Mouse (Mus musculus): Measurements from ENCODE around the gene Hipk1.
"Not testable (repeated sequence)": the region's sequence is repeated elsewhere in the genome, so short reads cannot be mapped to it uniquely, and the experiment has no call there.

The Hipk1 gene

DNA sequence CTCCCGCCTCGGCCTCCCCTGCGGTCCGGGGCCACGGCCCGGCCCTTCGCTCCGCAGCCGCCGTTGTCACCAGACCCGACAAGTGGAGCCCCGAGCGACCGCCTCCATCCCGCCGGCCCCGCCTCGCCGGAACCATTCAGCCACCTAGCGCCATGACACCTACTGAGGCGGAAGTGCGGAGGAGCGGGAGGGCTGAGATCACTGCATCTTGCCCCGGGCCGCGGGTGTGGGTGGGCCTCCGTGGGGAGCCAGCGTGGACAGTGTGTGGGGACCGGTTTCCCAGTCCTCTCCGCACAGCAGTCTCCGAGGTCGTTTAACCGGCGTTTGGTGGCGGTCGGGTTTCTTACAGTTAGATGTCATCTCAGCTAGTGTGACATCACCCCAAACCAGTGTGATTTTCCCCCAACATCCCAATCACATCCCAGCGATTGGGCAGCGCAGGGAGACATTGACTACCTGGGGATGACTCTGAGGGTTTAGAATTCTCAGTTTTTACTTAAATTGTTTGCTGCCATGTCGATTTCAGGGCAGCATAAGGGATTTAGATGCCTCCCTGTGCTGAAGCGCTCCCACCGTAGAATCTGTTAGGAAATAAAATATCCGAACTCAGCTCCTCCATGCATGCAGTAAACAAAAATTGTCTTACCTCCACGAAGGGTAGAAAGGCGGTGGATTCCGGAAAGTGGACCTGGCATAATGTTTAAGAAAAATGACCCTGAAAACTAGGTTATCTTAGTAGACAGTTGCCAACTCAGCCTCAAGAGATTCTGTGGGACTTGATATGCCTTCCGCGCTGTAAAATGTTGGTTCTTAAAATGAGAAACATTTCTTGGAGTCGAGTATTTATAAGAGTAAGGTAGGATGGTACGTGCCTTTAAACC is at the start of gene Hipk1:
Gene Hipk1, minus strand, starts transcription at position 334 of the 881 bp plus-strand sequence.
- DNase-seq = peak; percentile 95 to 96

DNA sequence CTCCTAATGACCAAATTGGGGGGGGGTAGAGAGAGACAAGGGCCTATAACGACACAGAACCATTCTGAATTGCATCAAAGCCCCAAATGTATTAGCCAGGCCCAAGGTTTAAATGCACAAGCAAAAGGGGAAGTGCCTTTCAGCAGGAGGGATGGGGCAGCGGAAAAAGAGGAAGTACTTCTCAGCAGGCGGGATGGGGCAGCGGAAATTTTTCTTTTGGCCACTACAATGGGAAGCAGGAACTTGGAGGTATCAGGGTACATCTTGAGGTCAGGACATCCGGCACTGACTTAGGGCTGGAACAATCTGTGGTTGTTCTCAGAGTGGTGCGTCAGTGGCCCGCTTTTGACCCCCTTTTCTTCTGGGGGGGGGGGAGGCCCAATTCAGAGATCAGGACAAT is 49.6 kb upstream of the Hipk1 start:
- not testable (repeated sequence) for DNase-seq

DNA sequence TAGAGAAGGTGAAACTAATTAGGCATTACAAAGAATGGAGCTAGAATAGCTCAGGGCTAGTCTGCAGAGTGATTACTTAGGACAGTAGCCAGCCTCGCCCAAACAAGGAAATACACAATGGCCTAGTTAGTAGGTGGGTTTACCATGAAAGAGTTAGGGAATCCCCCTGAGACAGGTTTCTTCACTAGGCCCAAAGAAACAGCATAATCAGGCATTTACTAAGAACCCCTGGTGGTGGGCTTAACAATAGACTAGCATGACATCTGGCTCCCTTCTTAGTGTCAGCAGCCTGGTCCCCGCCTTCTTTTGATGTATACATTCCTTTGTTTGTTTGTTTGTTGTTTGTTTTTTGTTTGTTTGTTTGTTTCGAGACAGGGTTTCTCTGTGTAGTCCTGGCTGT is 48.8 kb upstream of the Hipk1 start:
- DNase-seq = not testable (repeated sequence)

DNA sequence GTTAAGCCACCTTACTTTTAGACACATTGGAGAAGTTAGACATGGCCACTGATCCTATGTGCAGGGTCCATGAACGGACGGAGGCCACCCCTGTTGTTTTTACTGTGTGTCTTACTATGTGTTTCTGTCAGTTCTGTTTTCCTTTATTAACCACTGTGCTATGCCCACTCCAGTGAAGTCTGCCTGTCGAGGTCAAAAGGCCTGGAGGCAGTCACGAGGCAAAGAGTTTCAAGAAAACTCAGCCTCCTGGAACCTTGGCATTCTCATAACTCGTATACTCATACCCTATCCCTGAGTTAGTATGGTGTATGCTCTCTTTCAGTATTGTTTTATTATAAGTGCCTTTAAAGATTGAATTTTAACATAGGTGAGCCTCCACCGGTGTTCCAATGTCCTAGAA is 48.3 kb upstream of the Hipk1 start:
- no peak for DNase-seq

DNA sequence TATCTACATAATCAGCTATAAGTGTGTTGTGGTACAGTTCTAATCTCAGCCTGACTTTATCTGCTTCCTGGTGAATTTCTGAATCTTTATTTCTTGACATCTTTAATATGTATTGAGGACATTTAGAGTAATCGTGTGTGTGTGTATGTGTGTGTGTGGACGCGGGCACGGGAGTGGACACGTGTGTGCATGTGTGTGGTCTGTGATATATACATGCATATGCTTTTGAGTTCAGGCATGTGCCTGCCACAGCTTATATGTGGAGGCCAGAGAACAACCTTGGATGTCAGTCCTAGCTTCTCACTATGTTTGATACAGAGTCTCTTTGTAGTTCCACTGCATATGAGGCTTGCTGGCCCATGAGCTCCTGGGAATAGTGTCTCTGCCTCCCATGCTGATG is 45.1 kb upstream of the Hipk1 start:
- DNase-seq = no peak

DNA sequence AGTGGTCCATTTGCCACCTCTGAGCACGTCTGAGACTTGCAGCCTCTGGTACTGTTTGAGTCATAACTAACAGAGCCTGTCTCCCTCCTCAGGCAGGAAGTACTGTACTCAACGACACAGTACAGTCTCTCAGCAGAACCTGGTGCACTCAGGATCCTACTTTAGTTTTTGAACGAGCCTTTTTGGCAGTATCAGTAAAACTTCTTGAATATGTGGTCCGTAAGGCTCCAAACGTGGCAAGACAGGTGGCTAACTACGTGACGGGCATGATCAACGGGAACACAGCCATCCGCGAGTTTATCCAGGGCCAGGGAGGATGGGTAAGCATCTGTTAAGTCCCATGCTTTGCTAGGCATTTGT is 44.6 kb upstream of the Hipk1 start:
- peak; percentile 74 to 77 for DNase-seq

DNA sequence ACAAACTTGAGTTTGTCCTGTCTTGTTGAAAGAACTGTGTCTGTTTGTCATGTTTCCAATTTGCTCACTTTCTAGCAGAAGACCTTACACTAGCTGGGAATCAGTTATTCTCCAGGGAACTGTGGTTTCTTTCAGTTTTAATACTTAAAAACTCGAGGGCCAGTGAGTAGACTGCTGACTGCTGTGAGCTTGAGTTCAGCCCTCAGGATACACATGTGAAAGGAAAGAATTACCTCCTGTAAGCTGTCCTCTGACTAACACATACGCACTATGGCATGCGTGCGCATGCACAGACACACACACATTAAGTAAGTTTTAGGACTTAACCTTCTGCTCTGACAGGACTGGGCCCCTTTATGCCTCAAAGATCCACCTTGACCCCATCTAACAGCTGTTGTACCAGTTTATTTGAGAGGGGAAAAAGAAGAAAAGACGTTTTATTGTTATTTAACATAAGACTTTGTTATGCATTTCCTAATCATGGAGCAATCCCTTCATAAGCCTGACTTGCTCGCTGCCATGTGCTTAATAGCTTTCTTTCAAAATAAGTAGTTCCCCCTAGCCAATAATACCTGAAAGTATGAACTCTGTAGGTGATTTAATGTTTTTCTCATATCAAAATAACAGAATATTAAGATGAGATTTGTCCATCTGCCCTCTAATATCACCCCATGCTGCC is 44.0 kb upstream of the Hipk1 start:
- no peak for DNase-seq

DNA sequence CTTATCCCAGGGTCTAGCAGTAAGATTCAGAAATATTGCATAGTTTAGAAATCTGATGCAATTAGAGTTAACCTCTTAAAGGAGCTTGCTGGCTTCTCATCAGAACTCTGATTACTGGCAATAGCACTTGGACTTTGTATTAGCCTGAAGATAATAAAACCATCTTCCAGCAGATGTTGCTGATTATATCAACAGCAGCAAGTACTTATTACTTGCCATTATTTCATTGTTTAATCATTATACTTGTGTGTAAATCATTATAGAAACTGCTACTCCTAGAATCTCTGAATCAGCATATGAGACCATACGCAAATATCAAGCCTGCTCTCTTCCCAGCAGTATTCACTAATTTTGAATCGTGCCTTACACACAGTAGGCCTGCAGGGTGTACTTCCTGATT is 42.6 kb upstream of the Hipk1 start:
- no peak for DNase-seq

DNA sequence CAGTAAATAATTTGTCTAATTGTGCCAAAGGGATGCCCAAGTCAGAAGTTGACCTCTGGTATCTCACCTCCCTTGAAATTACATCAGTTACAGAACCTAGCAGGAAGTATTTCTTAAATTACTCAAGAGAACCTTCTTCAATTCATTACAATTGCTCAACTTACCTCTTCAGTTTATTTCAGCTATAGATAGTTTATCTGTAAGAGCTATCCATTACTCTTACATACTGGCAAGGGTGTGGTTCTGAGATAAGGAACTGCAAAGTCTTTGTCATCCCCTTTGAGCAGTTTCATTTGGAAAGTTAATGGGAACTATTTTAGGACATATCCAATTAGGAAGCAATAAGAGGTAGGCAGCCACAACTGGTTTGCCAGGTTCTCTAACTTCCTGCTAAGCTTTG is 41.1 kb upstream of the Hipk1 start, which contains the start of gene Bcl2l15:
Gene Bcl2l15, plus strand, starts transcription at position 176 of the 400 bp plus-strand sequence.
- DNase-seq = no peak

DNA sequence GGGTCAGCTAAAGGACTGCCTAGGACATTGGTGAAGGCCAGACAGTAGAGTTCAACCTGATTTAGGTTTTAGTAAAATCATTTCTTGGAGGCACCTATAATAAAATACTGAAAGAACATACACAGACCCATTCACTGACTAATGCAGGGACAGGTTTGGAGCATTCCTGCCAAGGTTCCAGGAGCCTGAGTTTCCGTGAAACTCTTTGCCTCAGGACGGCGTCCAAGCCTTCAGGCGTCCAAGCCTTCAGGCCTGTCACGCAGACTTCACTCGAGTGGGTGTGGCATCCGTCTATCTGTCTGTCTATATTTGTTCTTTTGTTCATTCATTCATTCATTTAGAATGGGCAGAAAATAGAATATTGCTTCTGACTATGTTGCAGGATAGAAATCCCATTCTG is 39.8 kb upstream of the Hipk1 start:
- DNase-seq = peak; percentile 62 to 65

DNA sequence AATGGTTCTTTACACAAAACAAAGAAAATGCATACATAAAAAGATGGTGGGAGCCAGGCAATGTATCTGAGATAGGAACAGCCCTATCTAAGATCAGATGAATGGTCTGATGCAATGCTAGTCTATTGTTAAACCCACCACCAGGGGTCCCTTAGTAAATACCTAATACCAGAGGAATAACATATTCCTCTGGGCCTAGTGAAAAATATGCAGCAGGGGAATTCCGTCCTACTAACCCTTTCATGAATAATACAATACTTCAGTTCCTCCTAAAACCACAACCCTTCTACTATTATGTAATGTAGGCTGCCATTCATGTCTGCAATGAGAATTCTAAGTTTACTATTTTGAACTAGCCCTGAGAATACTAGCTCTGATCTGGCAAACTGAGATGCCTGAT is 39.3 kb upstream of the Hipk1 start:
- not testable (repeated sequence) for DNase-seq

DNA sequence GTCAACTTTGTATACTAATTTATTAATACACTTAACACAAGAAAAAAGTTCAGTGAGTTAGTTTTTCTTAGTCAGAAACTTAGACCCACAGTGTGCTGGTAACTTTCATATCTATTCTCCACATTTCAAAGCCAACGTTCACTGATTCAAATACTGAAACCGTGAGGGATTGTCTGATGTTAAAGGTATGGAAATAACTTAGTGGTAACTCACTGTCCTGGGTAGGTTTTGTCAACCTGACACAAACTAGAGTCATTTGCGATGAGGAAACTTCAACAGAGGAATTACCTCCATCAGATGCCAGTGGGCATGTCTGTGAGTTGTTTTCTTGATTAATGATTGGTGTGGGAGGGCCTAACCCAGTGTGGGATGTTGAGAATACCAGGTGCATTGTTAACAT is 37.7 kb upstream of the Hipk1 start:
- no peak for DNase-seq

DNA sequence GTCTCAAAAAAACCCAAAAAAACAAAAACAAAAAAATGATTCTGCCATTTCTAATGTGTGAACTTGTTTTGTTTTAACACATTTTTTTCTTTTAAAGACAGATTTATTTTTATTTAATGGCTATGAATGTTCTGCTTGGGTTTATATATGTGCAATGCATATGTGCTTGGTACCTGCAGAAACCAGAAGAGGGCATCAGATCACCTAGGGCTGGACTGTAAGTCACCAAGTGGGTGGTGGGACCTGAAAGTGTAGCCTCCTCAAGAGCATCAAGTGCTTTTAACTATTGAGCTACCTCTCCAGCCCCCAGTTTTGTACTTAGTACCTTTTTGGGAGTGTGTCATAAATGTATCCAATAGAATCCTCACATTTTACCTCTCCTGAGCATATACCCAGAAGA is 36.2 kb upstream of the Hipk1 start:
- DNase-seq = no peak

DNA sequence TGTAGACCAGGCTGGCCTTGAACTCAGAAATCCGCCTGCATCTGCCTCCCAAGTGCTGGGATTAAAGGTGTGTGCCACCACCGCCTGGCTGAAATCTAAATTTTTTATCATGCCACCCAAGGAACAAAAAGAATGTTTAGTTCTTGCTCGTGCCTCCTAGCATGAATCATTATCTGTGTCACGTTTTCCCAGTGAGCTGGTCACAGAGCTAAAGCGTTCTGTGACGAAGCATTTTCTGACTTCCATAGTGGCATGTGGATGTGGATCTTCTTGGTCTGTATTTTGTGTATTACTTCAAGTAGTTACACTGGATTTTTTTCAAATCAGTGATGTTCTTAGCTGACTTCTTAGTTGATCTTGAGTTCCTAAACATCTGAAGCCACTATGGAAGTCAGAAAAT is 19.6 kb upstream of the Hipk1 start:
- no peak for DNase-seq

DNA sequence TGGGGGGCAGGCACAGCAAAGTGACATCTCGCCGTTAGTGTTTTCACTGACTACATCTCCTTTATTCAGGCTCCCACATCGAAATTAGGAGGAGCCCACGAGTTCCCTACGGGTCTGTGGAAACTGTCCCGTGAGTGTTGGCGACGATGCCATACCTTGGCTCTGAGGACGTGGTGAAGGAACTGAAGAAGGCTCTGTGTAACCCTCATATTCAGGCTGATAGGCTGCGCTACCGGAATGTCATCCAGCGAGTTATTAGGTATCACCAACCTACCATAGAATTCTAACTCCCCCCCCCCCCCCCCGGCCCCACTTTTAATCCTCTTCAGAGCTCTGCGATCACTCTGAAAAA is 18.4 kb upstream of the Hipk1 start:
- no peak for DNase-seq

DNA sequence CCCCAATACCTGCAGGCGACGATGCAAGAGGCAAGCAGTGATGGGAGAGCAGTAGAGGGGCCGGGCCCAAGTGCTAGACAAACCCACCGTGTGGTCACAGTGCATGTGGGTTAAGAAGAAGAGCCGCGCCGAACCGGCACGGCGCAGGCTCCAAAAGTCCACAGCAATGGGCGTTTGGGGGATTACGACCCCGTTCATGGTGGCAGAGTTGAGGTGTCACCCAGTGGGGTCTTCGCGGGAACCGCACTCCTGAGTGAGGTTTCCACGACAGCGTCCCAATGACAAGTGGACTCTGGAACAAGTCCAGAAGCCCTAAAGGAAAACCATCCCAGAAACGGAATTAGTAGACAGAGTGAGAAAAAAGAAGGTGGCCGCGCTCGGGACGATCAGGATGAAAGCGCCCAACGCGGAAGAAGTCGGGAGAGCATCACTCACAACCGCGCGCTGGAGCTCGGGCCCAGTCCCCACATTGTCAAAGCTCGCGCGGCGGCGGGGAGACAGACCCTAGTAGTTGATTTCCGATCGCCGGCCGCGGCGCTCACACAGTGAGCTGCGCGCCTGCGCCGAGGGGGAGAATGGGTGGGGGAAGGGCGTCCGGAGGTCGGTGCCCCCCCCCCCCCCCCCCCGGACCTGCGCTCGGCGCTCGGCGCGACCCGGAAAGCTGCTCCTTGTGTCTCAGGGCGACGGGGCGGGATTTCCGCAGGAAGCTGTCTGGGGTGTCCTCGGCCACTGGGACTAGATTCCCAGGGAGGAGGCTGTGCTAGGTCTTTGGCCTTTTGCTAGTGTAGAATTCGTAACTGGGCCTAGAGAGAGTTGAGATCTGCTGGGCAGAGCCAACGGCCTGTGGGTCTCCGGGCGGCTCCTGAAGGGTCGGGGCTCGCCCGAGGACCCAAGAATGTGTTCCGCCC is 17.8 kb upstream of the Hipk1 start, which contains the start of the genes Dclre1b, Ap4b1 and Gm43064:
Gene Dclre1b, minus strand, starts transcription at position 554 of the 908 bp plus-strand sequence.
Gene Ap4b1, plus strand, starts transcription at position 630 of the 908 bp plus-strand sequence.
Gene Gm43064, plus strand, starts transcription at position 683 of the 908 bp plus-strand sequence.
- peak; percentile 94 to 95 for DNase-seq

DNA sequence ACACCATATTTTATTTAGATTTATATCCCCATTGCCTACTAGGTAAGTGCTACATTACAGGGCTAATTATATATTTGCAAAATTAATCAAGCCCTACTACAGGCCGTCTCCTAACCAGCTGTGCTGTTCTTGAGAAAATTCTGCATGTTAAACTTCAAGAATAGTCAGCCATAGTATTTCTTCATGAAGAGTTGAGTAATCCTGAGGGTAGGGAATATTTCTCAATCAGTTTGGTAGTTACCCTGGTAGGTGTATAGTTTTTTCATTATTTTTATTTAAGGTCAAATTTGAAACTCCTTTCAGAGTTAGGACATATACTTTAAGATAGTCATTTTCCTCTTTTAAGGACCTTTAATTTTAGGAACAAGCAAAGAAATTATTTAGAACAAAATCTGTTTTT is 14.3 kb upstream of the Hipk1 start:
- DNase-seq = no peak

DNA sequence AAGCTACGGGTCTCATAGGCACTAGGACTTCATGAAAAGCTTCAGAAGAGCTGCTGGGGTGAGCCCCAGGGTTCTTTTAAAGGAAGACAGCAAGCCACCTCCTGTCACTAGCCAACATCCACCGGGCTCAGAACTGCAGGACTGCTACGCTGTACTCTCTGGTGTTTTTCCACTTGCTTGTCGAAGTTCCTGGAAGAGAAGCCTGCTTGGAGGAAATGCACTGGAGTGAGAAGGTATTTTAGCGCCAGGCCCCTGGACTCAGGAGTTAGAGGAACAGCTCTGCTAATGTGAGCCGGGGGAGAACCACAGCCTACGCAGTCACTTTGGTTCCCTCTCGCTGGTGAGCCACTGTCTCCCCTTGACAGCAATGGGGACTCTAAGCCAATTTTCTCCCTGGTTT is 11.5 kb upstream of the Hipk1 start:
- DNase-seq = no peak

DNA sequence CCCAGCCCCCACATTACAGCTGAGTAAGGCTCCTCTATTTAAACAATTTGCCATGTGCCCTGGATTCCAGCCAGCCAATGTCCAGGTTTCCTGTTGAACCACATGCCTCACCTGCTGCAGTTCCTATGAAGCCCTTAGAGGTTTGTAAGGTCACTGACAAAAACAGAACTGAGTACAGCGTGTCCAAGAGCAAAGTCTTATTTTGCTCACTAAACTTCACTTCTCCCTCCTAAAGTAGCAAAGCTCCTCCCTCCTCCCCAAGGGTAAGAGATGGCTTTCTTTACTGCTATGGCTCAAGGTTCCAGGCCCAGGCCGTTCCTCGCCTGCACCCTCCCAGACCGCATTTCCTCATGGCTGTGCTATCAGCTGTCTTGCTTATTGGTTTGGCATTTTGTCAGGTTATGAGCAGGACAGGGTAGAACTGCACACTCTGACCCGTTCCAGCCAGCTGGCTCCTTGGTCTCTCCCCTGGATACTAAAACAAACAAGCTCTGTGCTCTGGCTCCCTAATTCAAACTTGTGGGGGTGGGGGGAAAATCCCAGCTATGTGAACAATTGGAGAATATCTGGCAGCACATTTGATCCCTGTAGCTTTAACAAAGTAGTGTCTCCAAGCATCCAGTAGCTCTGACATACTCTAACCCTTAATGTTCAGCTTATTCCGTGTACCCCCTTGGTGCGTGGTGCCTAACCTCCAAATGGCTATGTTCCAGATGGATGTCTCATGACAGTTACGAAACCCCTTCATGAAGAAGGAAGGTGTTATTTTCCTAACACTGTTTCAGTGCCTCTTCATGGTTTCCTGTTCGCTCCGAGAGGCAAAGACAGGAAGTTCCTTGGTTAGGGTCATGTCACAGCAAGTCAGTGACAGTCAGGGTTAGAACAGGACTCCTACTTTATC is 10.5 kb upstream of the Hipk1 start:
- peak; percentile 56 to 63 for DNase-seq

DNA sequence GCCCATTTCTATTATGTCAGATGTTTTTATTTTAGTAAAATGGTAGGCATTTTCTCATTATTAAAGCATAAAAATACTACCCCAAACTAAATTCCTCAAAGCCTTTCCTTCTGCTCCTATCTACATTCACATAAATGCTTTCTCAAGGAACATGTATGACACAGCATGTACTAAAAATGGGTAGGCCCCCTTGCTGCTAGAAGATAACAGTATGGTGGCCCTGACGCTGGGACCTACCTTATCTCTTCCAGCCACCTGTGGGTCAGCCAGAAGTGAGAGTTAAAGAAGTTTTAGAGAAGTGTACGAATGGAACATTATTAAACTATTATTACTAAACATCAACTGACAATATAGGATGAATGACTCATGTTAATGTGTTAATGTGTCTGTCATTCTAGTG is 8.1 kb upstream of the Hipk1 start:
- no peak for DNase-seq

DNA sequence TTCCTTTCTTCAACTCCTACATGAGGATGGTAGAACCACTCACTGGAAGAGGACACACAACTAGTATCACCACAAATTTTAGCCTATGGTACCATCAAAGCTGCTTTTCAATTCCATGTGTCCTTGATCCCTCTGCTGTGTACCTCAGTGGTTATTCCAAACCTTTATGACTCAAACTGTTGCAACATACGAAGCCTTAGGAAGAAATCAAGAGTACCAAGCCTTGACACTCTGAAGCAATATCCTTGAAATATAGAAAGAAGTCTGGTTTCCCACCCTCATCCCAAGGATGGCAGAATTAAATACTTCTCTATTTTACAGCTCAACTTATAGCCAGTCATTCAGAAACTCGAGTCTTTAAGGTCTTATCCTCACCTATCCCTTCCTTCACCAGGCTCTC is 5.0 kb upstream of the Hipk1 start:
- DNase-seq = no peak

DNA sequence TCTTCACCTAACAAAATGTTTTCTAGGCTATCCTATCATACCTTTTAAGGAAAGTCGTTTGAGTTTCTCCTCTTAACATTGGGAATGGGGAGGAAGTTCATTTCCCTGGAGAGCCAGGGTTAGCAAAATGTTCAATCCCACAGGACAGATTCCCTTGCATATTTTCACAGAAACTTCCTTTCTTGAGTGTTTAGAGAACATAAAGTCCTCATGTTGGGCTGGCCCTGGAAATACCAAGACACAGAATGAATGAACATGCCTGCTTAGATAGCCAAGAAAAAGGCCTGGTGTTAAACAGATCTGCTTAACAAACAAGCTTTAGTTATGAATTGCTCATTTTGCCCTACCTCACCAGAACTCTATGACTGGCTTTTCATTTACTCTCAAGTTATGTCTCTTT is 1.2 kb upstream of the Hipk1 start:
- DNase-seq = no peak

Measured in cerebellum, postnatal 14 days (tissue).